In genomic region chr1:135669803-135670202, GRCm38 (mm10) we compare ENCODE assay signal across 9 mouse cellular contexts. TPM values are rescaled to one million over a fixed set of nuclear protein-coding genes. Genes with fewer than 3 reads are reported as not detected.
DNase-seq lines count a peak whose midpoint lies in the region; ATAC-seq lines count a peak whose summit lies in the region.
"Had no signal": no experiment of that assay in that cellular context is flagged by ENCODE, and none has a peak within 500 bp of the region (broad histone marks: within the 10 kb centered on the region; RNA-seq: fewer than 3 reads in every experiment).

No protein-coding gene starts in this region.

- H3K27ac ChIP-seq in forebrain, embryonic 12.5 days: no peak overlapping the region
- H3K27ac ChIP-seq in forebrain, embryonic 11.5 days (ENCODE audit: low read depth, low read length): no peak overlapping the region

- no peaks in the 10 kb centered on the region; the same call in 1 of the 2 replicates for H3K9me3 ChIP-seq in forebrain, embryonic 12.5 days
- H3K9me3 ChIP-seq in forebrain, embryonic 11.5 days (ENCODE audit: control insufficient read depth, low read length): no peaks in the 10 kb centered on the region
- H3K9me3 ChIP-seq: megakaryocyte, embryonic 14.5 days had no signal

- H3K4me1 ChIP-seq in forebrain, embryonic 12.5 days: peaks cover 18% of the 10 kb centered on the region
- 0 out of 2 replicates have a peak, but pooled peaks cover 2% of the 10 kb centered on the region for H3K4me1 ChIP-seq in forebrain, embryonic 11.5 days (replicated peaks; ENCODE audit: control insufficient read depth, insufficient read depth, low read length)

- H3K9ac ChIP-seq in forebrain, embryonic 12.5 days: no peak overlapping the region
- no peak overlapping the region for H3K9ac ChIP-seq in forebrain, embryonic 11.5 days (ENCODE audit: low read length)

- no peak for DNase-seq in forebrain, embryonic 11.5 days (ENCODE audit: low spot score)
- peak; percentile 30 for DNase-seq in urinary bladder, postnatal 25 days (ENCODE audit: low spot score)
- DNase-seq in urinary bladder, adult 18-20 months (ENCODE audit: low spot score in 2 of 2): no peak
- peak; percentile 64 for DNase-seq in lung, postnatal 14 days
- no peak for DNase-seq in embryo, embryonic 11 days
- no peak for DNase-seq in Muller cell, postnatal 12 days (ENCODE audit: inconsistent ontology term)

- H3K4me2 ChIP-seq in forebrain, embryonic 12.5 days: no peak overlapping the region
- H3K4me2 ChIP-seq in forebrain, embryonic 11.5 days (ENCODE audit: low read depth, low read length, severe bottlenecking): no peak overlapping the region

- H3K27me3 ChIP-seq in forebrain, embryonic 12.5 days: peaks cover 3% of the 10 kb centered on the region; the same call in 1 of the 2 replicates
- no peaks in the 10 kb centered on the region for H3K27me3 ChIP-seq in forebrain, embryonic 11.5 days (ENCODE audit: control insufficient read depth, insufficient read depth, low read length)
- H3K27me3 ChIP-seq: megakaryocyte, embryonic 14.5 days had no signal

- no peaks in the 10 kb centered on the region for H3K36me3 ChIP-seq in forebrain, embryonic 12.5 days (replicated peaks)
- H3K36me3 ChIP-seq in forebrain, embryonic 11.5 days (ENCODE audit: control insufficient read depth, insufficient read depth, low read length): no peaks in the 10 kb centered on the region

- ATAC-seq in forebrain, embryonic 12.5 days (ENCODE audit: low FRiP score): peak; percentile 9; the same call in 1 of the 2 replicates
- no peak for ATAC-seq in forebrain, embryonic 11.5 days (replicated peaks; ENCODE audit: low FRiP score)
- ATAC-seq in hematopoietic stem cell, adult 5-6 weeks (replicated peaks in 1 of 2; ENCODE audit: insufficient read depth in 1 of 2, low FRiP score in 2 of 2, low TSS enrichment in 1 of 2, low read depth in 1 of 2, poor library complexity in 2 of 2, severe bottlenecking in 2 of 2): peak; percentile 19 to 30; a peak in 1 of 4 replicates

- no peak overlapping the region for H3K4me3 ChIP-seq in forebrain, embryonic 12.5 days (replicated peaks)
- no peak overlapping the region for H3K4me3 ChIP-seq in forebrain, embryonic 11.5 days (ENCODE audit: low read depth, low read length)

- WGBS in forebrain, embryonic 12.5 days: 83% methylated on average over 7 of the region's 7 CpGs
- 85% methylated on average over 7 of the region's 7 CpGs for WGBS in forebrain, embryonic 11.5 days

RNA-seq across cellular contexts. Expression of gene Csrp1, which starts 50.1 kb away (rescaled TPM):
- 31.6 and 33.9 TPM in 2 replicates for polyA plus RNA-seq in forebrain, embryonic 12.5 days (2016; fragmentation: Nextera tagmentation; extraction: Ambion mirVana)
- polyA plus RNA-seq in forebrain, embryonic 11.5 days (2014; fragmentation: Nextera tagmentation; extraction: Ambion mirVana): 37.1 and 39.1 TPM in 2 replicates
- 148 and 162 TPM in 2 replicates for total RNA-seq in hematopoietic stem cell, adult 5-6 weeks (2017)

Comparison
In these comparisons a context has a peak if more than half of its experiments do, and no peak if none do; other contexts are left out.
1. DNase-seq: peak in urinary bladder, postnatal 25 days (single experiment) and lung, postnatal 14 days (single experiment); none in forebrain, embryonic 11.5 days (single experiment), urinary bladder, adult 18-20 months (0 of 2), embryo, embryonic 11 days (single experiment) and Muller cell, postnatal 12 days (single experiment).